Mouse (Mus musculus) common myeloid progenitor, adult 5-6 weeks (primary cell): ENCODE measurements around the gene Sirt7. TPM values are rescaled to one million over a fixed set of nuclear protein-coding genes. Genes with fewer than 3 reads are reported as not detected.

Source experiments
- ATAC-seq: replicated peaks from 2 replicates; pipeline ENCODE4 v1.8.0; 2016; ENCODE audit warnings: low read depth, mild to moderate bottlenecking, moderate TSS enrichment, inconsistent platforms; ENCODE audit not compliant: poor library complexity, severe bottlenecking
- total RNA-seq: library from RNA; stranded (forward); fragments of 200-1000, 187-1606 nt; gene quantifications from 2 replicates; pipeline ENCODE4 v1.2.3, GENCODE M21; 2017

Sirt7 gene
- total RNA-seq, 1 experiment from 2014 or later = 50.4 TPM

- ATAC-seq = peak; percentile 30
Observed at GRCm38 (mm10) chr11:120642939-120643600, 18.0 kb upstream of the Sirt7 start.

GRCm38 (mm10) chr11:120641869-120642268 is 16.8 kb upstream of the Sirt7 start:
- ATAC-seq = peak; percentile 16; the same call in 1 of the 2 replicates

GRCm38 (mm10) chr11:120641255-120641654 is 16.2 kb upstream of the Sirt7 start:
- no peak for ATAC-seq

GRCm38 (mm10) chr11:120634810-120635209 is 9.8 kb upstream of the Sirt7 start:
- ATAC-seq = no peak

- peak; percentile 55 for ATAC-seq
Observed at GRCm38 (mm10) chr11:120633520-120634343, 8.7 kb upstream of the Sirt7 start, which contains the start of gene Mafg. Mafg (minus strand) TSS chr11:120633600.

- peak; percentile 27 for ATAC-seq
Observed at GRCm38 (mm10) chr11:120632559-120633519, 7.8 kb upstream of the Sirt7 start.

- ATAC-seq = no peak
Observed at GRCm38 (mm10) chr11:120631726-120632448, 6.8 kb upstream of the Sirt7 start.

- no peak for ATAC-seq
Observed at GRCm38 (mm10) chr11:120630881-120631725, 6.1 kb upstream of the Sirt7 start.

GRCm38 (mm10) chr11:120630401-120630871 is 5.4 kb upstream of the Sirt7 start:
- peak; percentile 23 for ATAC-seq

GRCm38 (mm10) chr11:120629911-120630310 is 4.9 kb upstream of the Sirt7 start:
- peak; percentile 10; the same call in 1 of the 2 replicates for ATAC-seq

GRCm38 (mm10) chr11:120629341-120629730 is 4.3 kb upstream of the Sirt7 start:
- peak; percentile 23 for ATAC-seq

- ATAC-seq = no peak
Observed at GRCm38 (mm10) chr11:120628601-120629340, 3.7 kb upstream of the Sirt7 start.

- peak; percentile 39 for ATAC-seq
Observed at GRCm38 (mm10) chr11:120627468-120628300, 2.6 kb upstream of the Sirt7 start.

GRCm38 (mm10) chr11:120626785-120627467 is 1.9 kb upstream of the Sirt7 start:
- ATAC-seq = no peak

- ATAC-seq = peak; percentile 50
Observed at GRCm38 (mm10) chr11:120624680-120625111, 344 bp downstream of the Sirt7 start.

GRCm38 (mm10) chr11:120623961-120624679 is 920 bp downstream of the Sirt7 start:
- 0 out of 2 replicates have a peak, but pooled peaks have one; percentile 26 for ATAC-seq
